Mouse (Mus musculus) cerebellum, adult 8-10 months (tissue): ENCODE results near the gene Ces5a.
"Not testable (repeated sequence)": the region's sequence is repeated elsewhere in the genome, so short reads cannot be mapped to it uniquely, and the experiment has no call there.

Source experiments
- DNase-seq: peaks from one replicate; pipeline ENCODE4 v3.0.0; 2022

Ces5a gene

DNA sequence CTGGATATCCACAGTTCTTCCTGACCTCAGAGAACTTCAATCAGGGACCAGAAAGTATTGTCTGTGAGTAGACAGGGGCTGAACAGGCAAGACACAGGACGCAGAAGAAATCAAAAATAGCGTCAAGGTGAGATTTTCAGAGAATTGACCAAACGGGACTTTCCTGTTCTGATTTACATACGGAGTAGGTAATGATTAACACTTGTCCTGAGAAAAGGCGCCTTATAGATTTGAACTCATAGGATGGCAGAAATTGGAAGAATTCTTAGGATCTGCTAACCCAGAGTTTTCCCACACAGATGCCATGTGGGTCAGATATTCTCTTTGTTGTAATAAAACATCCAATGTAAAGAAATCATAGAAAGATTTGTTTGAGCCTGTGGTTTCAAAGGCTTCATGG is at the start of gene Ces5a:
TSS of gene Ces5a (minus strand) at position 101 of the 400 bp plus-strand sequence.
- no peak for DNase-seq

DNA sequence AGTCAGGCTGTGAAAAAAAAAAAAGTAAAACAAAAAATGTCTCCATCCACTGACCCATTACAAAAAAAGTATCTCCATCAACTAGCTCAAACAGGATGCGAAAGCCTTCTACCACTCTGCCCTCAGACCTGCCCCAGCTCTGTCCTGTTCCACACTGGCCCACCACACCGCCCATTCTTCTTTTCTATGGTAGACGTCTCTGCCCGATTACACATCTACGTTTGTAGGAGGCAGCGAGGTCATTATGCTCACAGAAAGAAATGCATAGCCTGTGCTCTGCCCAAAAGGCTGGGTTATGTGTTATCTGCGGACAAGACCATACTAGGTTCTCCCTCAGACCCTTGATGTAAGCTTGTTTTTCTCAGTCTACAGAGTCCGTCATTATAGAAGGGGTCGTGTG is 37.2 kb upstream of the Ces5a start:
- no peak for DNase-seq

GRCm38 (mm10) chr8:93572095-93572501 is 36.5 kb upstream of the Ces5a start:
- DNase-seq: no peak

DNA sequence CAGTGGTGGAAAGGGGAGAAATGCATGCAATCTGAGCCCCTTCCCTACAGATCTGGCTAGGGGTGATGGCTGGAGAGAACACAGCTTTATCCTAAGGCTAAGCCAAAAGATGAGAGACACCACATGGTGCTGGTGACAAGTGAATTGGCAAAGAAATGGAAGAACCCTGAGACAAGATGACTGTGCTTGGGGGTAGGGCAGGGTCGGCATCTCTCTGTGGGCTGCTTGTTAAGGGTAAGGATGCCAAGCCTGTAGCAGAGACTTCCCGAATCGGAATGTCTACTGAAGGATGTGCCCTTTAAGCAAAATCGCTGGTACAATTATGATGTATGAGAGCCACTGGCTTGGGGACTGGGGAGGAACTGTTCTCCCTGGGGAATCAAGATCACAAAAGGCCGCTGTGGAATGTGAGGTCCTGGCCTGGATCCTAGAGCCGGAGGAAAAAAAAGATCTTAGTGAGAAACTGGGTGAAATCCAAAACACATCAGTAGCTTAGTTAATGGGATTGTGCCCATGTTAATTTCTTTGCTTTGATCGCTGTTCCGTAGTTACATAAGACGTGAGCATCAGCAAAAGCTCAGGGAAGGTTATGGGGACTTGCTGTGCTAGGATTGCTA is 35.8 kb upstream of the Ces5a start:
- peak; percentile 54 for DNase-seq

GRCm38 (mm10) chr8:93570186-93570530 is 34.5 kb upstream of the Ces5a start:
- peak; percentile 52 for DNase-seq

DNA sequence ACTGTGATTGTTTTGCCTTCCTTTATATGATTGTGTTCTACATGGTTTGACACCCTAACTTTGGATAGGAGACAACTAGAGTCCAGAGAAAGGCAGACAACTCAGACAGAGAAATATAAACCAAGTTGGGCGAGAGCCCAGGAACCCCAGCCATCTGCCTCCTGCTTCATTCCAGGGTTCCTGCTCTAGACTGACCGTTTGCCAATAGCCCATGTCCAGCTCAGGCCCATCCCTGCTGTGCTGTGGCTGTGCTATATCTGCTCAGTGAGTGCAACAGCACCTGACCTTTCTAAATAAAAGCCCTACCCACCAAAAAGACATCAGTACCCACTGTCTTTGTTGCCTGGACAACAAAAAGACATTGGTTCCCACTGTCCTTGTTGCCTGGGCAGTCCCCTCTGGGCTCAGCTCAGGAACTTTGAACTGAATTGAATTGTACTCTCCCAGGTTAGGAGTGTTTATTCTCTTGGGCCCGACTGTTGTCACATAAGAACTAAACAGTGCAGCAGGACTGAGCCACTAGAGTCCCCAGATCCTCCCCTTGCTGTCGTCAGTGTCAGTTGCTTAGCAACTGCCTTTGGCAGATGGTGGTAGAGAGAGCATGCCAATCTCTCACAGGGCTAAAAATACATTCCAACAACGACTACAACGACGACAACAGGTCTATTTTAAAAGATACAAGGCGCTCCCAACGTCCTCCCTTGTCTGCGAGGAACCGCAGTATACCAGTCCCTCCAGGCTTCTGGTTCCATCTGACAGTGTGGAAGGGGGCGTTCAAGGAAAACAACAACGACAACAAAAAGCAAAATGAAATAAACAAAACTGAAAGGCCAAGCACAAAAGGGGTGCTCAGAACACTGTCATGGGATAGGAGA is 33.9 kb upstream of the Ces5a start:
- peak; percentile 93 for DNase-seq

GRCm38 (mm10) chr8:93568666-93569065 is 33.0 kb upstream of the Ces5a start:
- no peak for DNase-seq

GRCm38 (mm10) chr8:93567086-93567485 is 31.5 kb upstream of the Ces5a start:
- DNase-seq: no peak

DNA sequence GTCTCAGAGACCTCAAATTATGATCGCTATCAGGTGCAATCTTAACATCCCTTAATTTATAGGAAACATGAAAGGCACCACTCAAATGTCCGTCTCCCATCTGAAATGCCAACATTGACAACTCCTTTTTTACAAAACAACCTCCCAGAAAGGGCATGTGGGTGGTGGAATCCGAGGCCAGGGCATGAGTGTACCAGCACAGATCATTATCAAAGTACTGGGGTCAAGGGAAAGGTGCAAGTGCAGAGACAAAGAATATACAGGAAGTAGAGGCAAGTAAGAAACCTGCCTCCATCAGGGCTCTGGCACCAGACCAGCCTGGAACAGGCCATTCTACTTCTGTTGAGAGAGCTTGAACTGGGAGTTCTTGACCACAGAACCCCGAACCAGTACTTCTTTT is 29.0 kb upstream of the Ces5a start:
- DNase-seq: no peak

- DNase-seq: no peak
Observed at GRCm38 (mm10) chr8:93563551-93563950, 27.9 kb upstream of the Ces5a start.

DNA sequence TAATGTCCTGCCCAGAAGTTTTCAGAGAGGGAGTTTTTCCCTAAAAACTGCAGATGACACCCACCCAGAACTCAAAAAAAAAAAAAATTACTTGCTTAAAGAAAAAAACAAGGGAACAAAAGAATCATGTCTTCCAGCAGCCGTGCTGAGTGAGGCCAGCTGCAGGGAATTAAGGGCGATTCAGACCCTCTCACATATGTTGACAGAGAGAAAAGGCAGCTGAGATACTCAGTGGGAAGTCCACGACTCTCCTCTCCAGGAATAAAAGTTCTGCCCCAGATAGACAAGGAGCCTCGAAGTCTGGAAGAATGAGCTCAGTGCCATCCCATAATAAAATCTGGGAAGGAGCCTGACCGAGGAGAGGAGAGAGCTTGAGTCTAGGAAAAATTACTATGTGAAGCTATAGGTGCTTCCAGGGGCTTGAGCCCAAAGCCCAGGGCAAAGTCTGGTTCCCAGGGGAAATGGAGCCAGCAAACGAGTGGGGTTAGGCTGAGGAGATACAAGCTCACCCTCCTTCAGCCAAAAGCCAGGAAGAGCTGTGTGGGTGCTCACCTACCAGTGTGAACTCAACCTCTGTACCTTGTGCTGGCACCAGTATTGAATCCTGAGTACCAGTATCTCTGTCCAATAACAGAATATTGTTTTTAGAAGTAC is 27.1 kb upstream of the Ces5a start:
- no peak for DNase-seq

- no peak for DNase-seq
Observed at GRCm38 (mm10) chr8:93561271-93561670, 25.6 kb upstream of the Ces5a start.

DNA sequence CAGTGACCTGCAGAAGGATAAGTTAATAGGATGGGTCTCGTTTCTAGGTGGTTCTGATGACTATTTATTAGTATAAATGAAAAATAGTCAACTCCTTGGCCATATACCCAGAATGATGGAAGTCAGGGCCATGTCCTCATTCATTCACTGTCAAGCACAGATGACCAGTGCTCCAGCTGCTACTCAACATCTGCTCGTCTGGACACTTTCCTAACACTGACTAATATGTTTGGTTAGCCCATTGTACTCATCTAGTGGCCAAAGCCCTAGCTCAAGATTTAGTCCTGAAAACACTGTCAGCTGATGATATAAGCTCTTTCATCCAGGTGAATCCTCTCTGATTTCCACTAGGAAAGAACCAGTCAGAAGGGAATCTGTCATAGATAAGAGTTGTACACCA is 24.1 kb upstream of the Ces5a start:
- DNase-seq: no peak

DNA sequence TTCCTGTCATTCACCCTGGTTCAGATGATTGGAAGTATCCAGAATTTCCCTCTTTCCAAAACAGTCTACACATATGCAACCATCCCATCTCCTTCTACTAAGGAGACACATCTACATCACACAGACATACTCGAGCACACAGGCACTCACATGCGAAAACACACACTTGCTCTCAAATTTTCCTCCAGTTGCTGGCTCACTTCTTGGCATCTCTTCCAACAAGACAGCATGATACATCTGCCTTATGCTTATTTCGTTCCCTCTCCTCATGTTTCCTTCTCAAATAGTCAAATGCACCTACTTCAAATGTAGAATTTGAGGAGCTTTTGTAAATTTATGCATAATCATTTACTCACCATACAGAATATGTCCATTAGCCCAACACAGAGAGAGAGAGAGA is 33.0 kb downstream of the Ces5a start:
- DNase-seq: no peak

DNA sequence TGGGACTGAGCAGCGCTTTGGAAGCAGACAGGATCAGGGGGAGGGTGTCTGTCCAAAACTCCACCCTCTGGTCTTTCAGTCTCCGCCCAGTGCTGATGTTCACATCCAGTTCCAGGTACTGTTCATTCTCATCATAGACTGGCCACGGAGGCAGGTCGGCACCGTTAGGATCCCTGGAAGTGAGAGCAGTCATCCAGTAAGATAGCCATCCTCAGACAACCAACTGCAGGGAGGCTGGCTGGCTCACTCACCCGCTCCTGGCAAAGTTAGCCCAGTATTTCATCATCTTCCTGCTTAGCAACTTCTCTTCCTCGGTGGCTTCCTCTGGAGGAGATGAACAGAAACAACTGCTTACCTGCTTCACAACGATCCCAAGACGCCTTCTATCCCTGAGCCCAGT is 36.2 kb downstream of the Ces5a start:
- DNase-seq: no peak

GRCm38 (mm10) chr8:93495330-93495729 is 40.3 kb downstream of the Ces5a start:
- peak; percentile 65 for DNase-seq

- no peak for DNase-seq
Observed at GRCm38 (mm10) chr8:93488743-93489142, 46.9 kb downstream of the Ces5a start.

GRCm38 (mm10) chr8:93478211-93478610 is 57.4 kb downstream of the Ces5a start:
- no peak for DNase-seq

DNA sequence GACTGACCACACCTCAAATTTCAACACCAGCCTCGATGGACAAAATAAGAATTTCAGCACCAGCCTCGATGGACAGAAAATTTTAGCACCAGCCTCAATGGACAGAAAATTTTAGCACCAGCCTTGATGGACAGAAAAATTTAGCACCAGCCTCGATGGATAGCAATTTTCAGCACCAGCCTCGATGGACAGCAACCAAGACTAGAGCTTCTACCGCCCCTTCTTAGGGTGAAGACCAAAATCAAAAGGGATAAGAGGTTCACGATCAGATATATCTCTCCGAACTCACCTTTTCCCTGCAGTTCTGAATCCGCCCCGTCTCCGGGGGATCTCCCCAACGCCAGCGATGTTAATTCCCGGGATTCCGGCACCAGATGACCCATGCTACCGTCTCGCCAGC is 65.9 kb downstream of the Ces5a start:
- DNase-seq: not testable (repeated sequence)

GRCm38 (mm10) chr8:93454258-93454877 is 81.3 kb downstream of the Ces5a start:
- no peak for DNase-seq
